Mouse (Mus musculus): ENCODE results near the gene Zfp219. TPM values are rescaled to one million over a fixed set of nuclear protein-coding genes. Genes with fewer than 3 reads are reported as not detected.

Gene Zfp219
- total RNA-seq, 2 experiments from 2014 or later = 30.2 to 32.4 TPM

DNA sequence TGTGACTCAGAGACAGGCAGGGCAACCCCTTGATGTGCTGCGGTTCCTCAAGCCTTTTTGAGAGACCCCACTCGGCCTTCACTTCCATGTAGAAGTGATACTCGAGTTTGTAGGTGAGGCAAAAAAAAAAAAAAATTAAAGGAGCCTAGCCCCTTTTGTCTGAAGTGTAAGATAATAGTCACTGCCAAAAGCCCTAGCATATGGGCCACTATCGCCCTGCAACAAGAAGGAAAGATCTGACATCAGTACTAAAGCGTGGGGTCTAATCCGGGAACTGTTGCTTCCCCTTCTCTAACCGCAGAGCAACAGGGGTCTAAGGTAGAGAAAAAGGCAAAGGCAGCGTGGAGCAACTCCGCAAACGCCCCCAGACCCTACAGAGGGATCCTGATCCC is 36.7 kb downstream of the Zfp219 start:
- DNase-seq (ENCODE audit: extremely low spot score in 1 of 2, low spot score in 2 of 2) = no peak
- intact Hi-C loops (cut with DNase I) = no loop called here

DNA sequence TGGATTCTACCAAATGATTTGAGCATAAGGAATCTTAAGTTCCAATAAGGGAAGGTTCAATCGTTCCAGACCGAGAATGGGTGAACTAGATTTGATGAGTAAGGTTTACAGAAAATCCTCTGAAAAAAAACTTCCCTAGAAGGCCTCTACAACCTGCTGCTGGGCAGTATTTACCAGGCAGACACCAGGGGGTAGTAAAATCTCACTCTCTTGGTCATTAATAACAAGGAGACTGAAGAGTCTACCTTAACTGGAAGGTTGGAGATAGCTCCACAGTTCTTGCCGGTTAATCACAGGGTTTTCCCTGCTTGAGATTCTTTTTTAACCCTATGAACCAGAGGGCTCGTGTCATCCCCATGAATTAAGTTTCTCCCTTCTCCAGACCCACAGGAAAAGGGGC is 37.3 kb downstream of the Zfp219 start:
- intact Hi-C loops (cut with DNase I) = no loop called here

GRCm38 (mm10) chr14:51979252-51979651 is 41.3 kb downstream of the Zfp219 start:
- intact Hi-C loops (cut with DNase I) = no loop called here
- no peak for DNase-seq (ENCODE audit: extremely low spot score in 1 of 2, low spot score in 2 of 2)

More for the DNA sequence above, 37.3 kb downstream of the Zfp219 start:
- no peak for DNase-seq (ENCODE audit: extremely low spot score in 1 of 2, low spot score in 2 of 2)

DNA sequence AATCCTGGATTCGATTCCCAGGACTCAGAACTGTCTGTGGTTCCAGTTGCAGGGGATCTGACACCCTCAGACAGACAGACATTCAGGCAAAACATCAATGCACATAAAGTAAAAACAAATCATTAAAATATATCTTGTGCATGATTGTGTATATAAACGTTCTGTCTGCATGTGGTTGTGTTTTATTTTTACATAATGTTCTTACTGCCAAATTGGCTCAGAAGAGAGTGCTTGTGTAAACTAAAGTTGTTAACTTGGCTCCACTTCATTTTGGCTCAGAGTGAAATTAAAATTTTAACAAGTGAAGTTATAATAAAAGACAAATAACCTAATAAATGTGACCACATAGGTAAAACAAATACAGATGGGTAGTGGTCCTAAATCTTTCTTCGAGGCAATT is 53.1 kb downstream of the Zfp219 start:
- intact Hi-C loops (cut with DNase I) = no loop called here
- DNase-seq (ENCODE audit: extremely low spot score in 1 of 2, low spot score in 2 of 2) = no peak

DNA sequence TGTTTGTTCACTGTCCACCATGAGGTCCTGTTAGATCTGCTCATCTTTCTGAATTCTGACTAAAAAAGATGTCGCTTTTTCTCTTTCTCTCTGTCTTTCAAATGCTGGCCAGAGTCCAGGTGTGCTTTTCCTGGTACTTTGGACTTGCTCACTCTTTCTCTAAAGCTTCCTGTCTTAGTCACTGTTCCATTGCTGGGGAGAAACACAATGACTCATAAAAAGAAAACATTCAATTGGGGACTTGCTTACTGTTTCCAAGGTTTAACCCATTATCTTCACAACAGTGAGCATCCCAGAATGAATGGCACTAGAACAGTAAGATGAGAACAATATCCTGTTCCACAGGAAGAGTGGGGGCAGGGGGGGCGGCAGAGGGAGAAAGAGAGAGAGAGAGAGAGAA is 60.2 kb downstream of the Zfp219 start:
- DNase-seq (ENCODE audit: extremely low spot score in 1 of 2, low spot score in 2 of 2) = no peak
- intact Hi-C loops (cut with DNase I) = no loop called here

Other genes starting within 250 kb of the Zfp219 start
- gene Ang4, start 247.1 kb downstream of the Zfp219 start, total RNA-seq (2021) = not detected
- gene AY358078, start 220.7 kb downstream of the Zfp219 start, total RNA-seq (2021) = not detected
- gene Ear6, start 167.0 kb downstream of the Zfp219 start, total RNA-seq (2021) = not detected
- gene Mettl17, start 135.9 kb downstream of the Zfp219 start, total RNA-seq (2021) = 10 to 100 TPM; 35.5 to 42.4 TPM
- 1 to 10 TPM; 3.6 to 4.5 TPM for gene Slc39a2, start 127.8 kb downstream of the Zfp219 start, total RNA-seq (2021)
- gene Ndrg2, start 106.6 kb downstream of the Zfp219 start, total RNA-seq (2021) = 100 to 1,000 TPM; 337 to 367 TPM
- gene Tppp2, start 102.3 kb downstream of the Zfp219 start, total RNA-seq (2021) = not detected
- gene Rnase13, start 98.0 kb downstream of the Zfp219 start, total RNA-seq (2021) = not detected
- gene Arhgef40, start 36.0 kb downstream of the Zfp219 start, total RNA-seq (2021) = 10 to 100 TPM; 32.7 to 37.1 TPM
- not detected for gene Tmem253, start 5.1 kb downstream of the Zfp219 start, total RNA-seq (2021)
- gene Olfr221, start 21.7 kb upstream of the Zfp219 start, total RNA-seq (2021) = not detected
- gene Hnrnpc, start 83.3 kb upstream of the Zfp219 start, total RNA-seq (2021) = 100 to 1,000 TPM; 188 to 191 TPM
- 1 to 10 TPM; 3.7 to 3.8 TPM for gene Rpgrip1, start 90.0 kb upstream of the Zfp219 start, total RNA-seq (2021)
- 10 to 100 TPM; 48.3 to 53.1 TPM for gene Supt16, start 176.7 kb upstream of the Zfp219 start, total RNA-seq (2021)
- gene Chd8, start 237.0 kb upstream of the Zfp219 start, total RNA-seq (2021) = 100 to 1,000 TPM; 111 to 126 TPM

All from left cerebral cortex, postnatal 10 days (tissue).